Mouse (Mus musculus): ENCODE data around the gene Ccnf.

Ccnf gene

DNA sequence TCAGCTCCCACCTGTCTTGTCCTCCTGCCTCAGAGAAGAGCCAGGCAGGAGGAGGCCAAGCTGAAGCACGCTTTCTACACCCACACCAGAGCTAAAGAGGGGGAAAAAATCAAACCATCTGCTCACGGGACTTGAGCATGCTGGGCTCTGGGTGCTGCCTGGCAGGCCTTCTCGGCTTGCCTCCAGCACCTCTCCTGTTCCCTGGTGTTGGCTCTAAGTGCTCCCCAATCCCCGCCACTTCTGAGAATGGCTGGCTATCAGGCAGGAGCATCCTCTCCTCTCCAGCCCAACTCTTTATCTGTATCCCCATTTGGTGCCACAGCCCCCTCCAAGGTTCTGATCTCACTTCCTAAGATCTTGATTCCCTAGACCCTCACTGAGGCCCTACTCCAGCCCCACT lies 52.0 kb downstream of the Ccnf start:
- DNase-seq: peak; percentile 55

DNA sequence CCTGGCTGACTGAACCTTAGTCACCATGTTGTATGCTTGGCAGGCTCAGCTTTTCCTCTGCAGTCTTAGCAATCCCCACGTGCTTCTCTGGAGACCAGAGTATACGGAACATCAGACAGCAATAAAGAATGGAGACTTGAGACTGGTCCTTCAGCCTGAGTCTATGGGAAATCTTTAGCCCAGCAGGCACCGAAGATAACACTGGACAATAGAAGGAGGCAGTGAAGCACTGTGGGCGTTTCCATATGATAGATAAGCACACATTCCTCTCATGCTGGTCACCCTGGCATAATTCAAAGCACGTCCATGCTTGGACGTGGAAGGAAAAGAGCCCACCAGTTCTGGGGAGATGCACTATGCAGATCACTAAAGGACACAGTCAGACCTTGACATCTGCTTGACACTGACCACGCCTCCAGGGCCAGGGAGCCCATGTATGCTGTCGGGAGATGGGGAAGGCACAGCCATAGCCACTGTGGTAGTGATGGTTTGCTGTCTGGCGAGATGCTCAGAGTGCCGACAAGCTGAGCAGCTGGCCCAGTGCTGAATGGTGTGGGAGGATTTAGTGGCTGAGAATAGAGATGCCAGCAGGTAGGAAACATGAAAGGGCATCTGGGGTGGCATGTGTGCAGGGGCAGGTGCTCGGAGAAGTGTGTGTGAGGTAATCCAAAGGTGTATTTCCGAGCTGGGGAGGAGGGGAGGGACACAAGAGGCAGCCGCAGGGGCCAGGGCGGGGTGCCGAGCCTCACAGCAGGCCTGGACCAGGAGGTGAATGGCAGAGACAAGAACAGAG lies 54.1 kb downstream of the Ccnf start:
- DNase-seq: no peak

GRCm38 (mm10) chr17:24195349-24195748 lies 55.9 kb downstream of the Ccnf start:
- no peak for DNase-seq

DNA sequence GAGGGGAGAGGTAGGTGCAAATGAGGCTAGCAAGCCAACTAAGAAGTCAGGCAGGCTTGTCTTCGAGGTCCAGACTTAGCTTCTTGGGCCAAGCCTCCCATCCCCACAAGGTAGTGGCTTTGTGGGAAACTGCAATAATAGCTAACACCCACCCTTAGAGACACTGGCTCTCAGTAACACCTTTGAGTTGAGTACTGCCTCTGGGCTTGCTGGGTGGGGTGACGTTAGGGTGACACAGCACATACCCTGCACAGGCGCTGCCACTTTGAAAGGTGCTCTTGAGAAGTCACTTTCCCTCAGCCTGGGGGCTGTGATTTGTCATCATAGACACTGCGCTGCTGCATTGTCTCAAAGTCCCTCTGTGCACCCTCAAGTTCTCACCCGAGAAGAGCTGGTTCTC lies 57.5 kb downstream of the Ccnf start:
- DNase-seq: no peak

- no peak for DNase-seq
Measured at GRCm38 (mm10) chr17:24193268-24193667, 58.0 kb downstream of the Ccnf start.

DNA sequence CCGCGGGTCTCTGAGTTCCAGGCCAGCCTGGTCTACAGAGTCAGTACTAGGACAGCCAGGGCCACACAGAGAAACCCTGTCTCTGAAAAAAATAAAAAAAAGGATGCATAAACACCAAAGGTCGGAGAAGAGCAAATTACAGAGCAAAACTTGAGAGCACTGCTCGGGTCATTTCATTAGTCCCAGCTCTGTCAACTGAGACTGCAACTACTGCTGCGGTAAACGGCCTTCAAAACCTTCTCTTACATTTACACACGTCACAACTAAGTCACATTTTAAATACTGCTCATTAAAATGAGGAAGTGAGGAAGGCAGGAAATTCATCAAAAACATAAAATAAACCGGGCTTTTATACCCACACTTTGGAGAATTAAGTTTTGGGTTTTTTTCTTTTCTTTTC lies 58.4 kb downstream of the Ccnf start:
- DNase-seq: no peak

GRCm38 (mm10) chr17:24191481-24191880 lies 59.8 kb downstream of the Ccnf start:
- no peak for DNase-seq

DNA sequence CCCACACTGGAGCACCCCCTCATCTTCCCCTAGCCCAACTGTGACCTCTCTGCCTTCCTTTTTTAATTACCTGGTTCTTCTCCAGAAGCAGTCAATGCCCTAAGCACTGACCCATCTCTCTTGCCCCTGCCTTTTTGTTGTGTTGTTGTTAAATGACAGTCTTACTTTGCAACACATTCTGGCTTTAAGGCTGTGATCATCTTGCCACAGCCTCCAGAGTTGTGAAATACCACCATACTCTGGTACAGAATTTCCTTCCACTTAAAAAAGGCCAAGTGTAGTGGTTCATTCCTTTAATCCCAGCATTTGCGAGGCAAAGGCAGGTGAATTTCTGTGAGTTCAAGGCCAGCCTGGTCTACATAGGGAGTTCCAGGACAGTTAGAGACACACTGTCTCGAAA lies 60.4 kb downstream of the Ccnf start:
- no peak for DNase-seq

- no peak for DNase-seq
Measured at GRCm38 (mm10) chr17:24174259-24174658, 77.0 kb downstream of the Ccnf start.

- DNase-seq: peak; percentile 58
Measured at GRCm38 (mm10) chr17:24173423-24173822, 77.9 kb downstream of the Ccnf start.

Measured in cerebellum, adult 11 months (tissue).